Mouse (Mus musculus) G1E (cell line): ENCODE measurements at regions not wholly inside any gene's neighbourhood (a gene's known extent, or its start where the extent isn't known, plus 50 kb on each side); places are given as distances from the start of the nearest gene placed in this dataset.

ENCODE experiments used
- ATAC-seq: 2 replicates; pipeline ENCODE4 v1.8.0; 2016; ENCODE audit warnings: mild to moderate bottlenecking; ENCODE audit not compliant: insufficient number of reproducible peaks, poor library complexity, low FRiP score, severe bottlenecking; ENCODE audit errors: extremely low read depth
- DNase-seq: peaks from one replicate; pipeline ENCODE4 v3.0.0; 2012; ENCODE audit warnings: low spot score
- H3K27me3 ChIP-seq: 2 replicates; pipeline ENCODE4 v1.6.1; 2012; ENCODE audit warnings: mild to moderate bottlenecking, low read length, inconsistent platforms; ENCODE audit not compliant: insufficient read depth
- H3K36me3 ChIP-seq: replicated peaks from 2 replicates; pipeline ENCODE3; 2012; ENCODE audit warnings: mild to moderate bottlenecking, inconsistent platforms
- H3K4me1 ChIP-seq: 2 replicates; pipeline ENCODE4 v1.6.1; 2012; ENCODE audit warnings: low read depth, low read length, inconsistent platforms, mixed read lengths; ENCODE audit not compliant: insufficient read depth
- H3K4me3 ChIP-seq: 2 replicates; pipeline ENCODE4 v1.5.1; 2012; ENCODE audit warnings: low read depth, mild to moderate bottlenecking, inconsistent platforms, low read length, moderate library complexity, mixed read lengths
- H3K9me3 ChIP-seq: replicated peaks from 2 replicates; pipeline ENCODE4 v1.6.1; 2012; ENCODE audit warnings: inconsistent platforms
- CTCF ChIP-seq: IDR thresholded peaks from 2 replicates; pipeline ENCODE4 v1.5.1; 2012; ENCODE audit warnings: low read depth, low read length, inconsistent platforms, mixed read lengths
- GATA1 ChIP-seq: IDR thresholded peaks from 2 replicates; pipeline ENCODE4 v1.6.1; 2012; ENCODE audit warnings: borderline replicate concordance, low read length, inconsistent platforms, mixed read lengths
- GATA2 ChIP-seq: IDR thresholded peaks from 2 replicates; pipeline ENCODE4 v1.6.1; 2012; ENCODE audit warnings: low read depth, low read length, inconsistent platforms, borderline replicate concordance
- POLR2AphosphoS5 ChIP-seq: IDR thresholded peaks from 2 replicates; pipeline ENCODE4 v1.6.1; 2012; ENCODE audit warnings: low read depth, low read length, inconsistent platforms; ENCODE audit not compliant: insufficient replicate concordance
- TAL1 ChIP-seq: conservative IDR thresholded peaks from 2 replicates; pipeline ENCODE4 v1.6.1; 2012; ENCODE audit warnings: low read depth, low read length, inconsistent platforms, mixed read lengths

DNA sequence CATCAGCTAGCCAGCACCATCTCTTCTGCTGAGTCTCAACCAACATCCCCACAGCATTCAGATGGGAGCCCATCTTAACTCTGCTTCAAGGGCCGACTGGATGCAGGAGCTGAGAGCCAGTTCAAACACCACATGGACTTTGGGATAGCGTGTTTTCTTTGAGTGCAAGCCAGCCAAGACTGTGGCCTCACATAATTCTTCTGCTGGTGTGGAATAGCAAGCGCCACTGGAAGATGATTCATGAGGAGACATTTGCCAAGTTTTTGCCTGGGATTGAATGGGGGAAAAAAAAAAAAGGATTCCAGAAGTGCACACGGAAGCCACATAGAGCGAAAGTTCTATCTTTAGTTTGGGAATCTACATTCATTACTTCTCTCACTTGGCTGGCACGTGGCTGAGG lies 150.7 kb downstream of the Cd83 start:
- no peaks in the 10 kb centered on the region for H3K36me3 ChIP-seq
- DNase-seq = no peak
- TF ChIP-seq GATA1 = no peak
- no peak for TF ChIP-seq GATA2
- no peak for TF ChIP-seq POLR2AphosphoS5
- no peak for TF ChIP-seq TAL1
- no peak for TF ChIP-seq CTCF
- no peaks in the 10 kb centered on the region for H3K9me3 ChIP-seq
- H3K4me1 ChIP-seq = no peaks in the 10 kb centered on the region
- ATAC-seq = no peak
- no peak overlapping the region for H3K4me3 ChIP-seq
- H3K27me3 ChIP-seq = peaks cover 2% of the 10 kb centered on the region; the same call in 1 of the 2 replicates

GRCm38 (mm10) chr13:43936504-43936903 lies 151.9 kb downstream of the Cd83 start:
- TF ChIP-seq GATA1 = no peak
- no peak for TF ChIP-seq TAL1
- TF ChIP-seq GATA2 = no peak
- TF ChIP-seq POLR2AphosphoS5 = no peak
- TF ChIP-seq CTCF = no peak
- Histone ChIP-seq H3K9me3 (no peaks in the 10 kb centered on the region), H3K4me3 (no peak overlapping the region), H3K36me3 (no peaks in the 10 kb centered on the region), H3K4me1 (no peaks in the 10 kb centered on the region), H3K27me3 (peaks cover 2% of the 10 kb centered on the region; the same call in 1 of the 2 replicates)
- ATAC-seq (no peak), DNase-seq (no peak)

- Histone ChIP-seq H3K4me1 (no peaks in the 10 kb centered on the region), H3K4me3 (no peak overlapping the region), H3K9me3 (no peaks in the 10 kb centered on the region), H3K36me3 (no peaks in the 10 kb centered on the region), H3K27me3 (peaks cover 2% of the 10 kb centered on the region; the same call in 1 of the 2 replicates)
- DNase-seq (no peak), ATAC-seq (no peak)
- no peak for TF ChIP-seq POLR2AphosphoS5
- no peak for TF ChIP-seq GATA2
- no peak for TF ChIP-seq GATA1
- TF ChIP-seq TAL1 = no peak
- no peak for TF ChIP-seq CTCF
Observed at GRCm38 (mm10) chr13:43938611-43939010, 154.0 kb downstream of the Cd83 start.

- Histone ChIP-seq H3K36me3 (no peaks in the 10 kb centered on the region), H3K9me3 (no peaks in the 10 kb centered on the region), H3K4me1 (no peaks in the 10 kb centered on the region), H3K4me3 (no peak overlapping the region), H3K27me3 (peaks cover 2% of the 10 kb centered on the region; the same call in 1 of the 2 replicates)
- no peak for ATAC-seq
- no peak for DNase-seq
- TF ChIP-seq POLR2AphosphoS5 = no peak
- no peak for TF ChIP-seq GATA2
- TF ChIP-seq GATA1 = no peak
- no peak for TF ChIP-seq CTCF
- TF ChIP-seq TAL1 = no peak
Observed at GRCm38 (mm10) chr13:43939375-43939774, 154.8 kb downstream of the Cd83 start.

GRCm38 (mm10) chr13:43941731-43942130 lies 157.2 kb downstream of the Cd83 start:
- Histone ChIP-seq H3K9me3 (no peaks in the 10 kb centered on the region), H3K4me3 (no peak overlapping the region), H3K4me1 (no peaks in the 10 kb centered on the region), H3K36me3 (no peaks in the 10 kb centered on the region), H3K27me3 (no peaks in the 10 kb centered on the region)
- no peak for DNase-seq
- TF ChIP-seq POLR2AphosphoS5 (no peak), GATA2 (no peak), CTCF (no peak), TAL1 (no peak), GATA1 (no peak)
- no peak for ATAC-seq

DNA sequence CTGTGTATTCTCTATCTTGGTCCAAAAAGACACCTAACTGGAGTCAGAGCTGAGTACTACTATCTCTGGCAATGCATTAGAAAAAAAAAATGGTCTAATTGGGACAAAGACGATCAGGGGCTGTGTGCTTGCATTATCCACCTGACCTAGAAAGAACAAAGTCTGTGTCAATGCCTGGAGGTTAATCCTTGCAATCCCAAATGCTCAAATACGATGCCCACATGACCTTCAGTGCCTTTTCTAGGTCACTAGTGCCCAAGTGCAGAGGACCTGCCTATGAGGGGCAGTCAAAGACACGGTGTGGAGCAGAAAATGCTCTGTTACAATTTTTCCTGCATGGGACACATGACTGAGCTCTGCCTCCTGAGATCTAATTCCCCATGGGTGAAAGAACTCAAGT lies 164.0 kb downstream of the Cd83 start:
- Histone ChIP-seq H3K9me3 (no peaks in the 10 kb centered on the region), H3K4me3 (no peak overlapping the region), H3K36me3 (no peaks in the 10 kb centered on the region), H3K27me3 (0 out of 2 replicates have a peak, but pooled peaks cover 5% of the 10 kb centered on the region), H3K4me1 (no peaks in the 10 kb centered on the region)
- TF ChIP-seq GATA2 (no peak), CTCF (no peak), TAL1 (no peak), GATA1 (no peak), POLR2AphosphoS5 (no peak)
- ATAC-seq (no peak), DNase-seq (no peak)
